Mouse (Mus musculus): ENCODE measurements around the gene Cyp2d34. TPM values are rescaled to one million over a fixed set of nuclear protein-coding genes. Genes with fewer than 3 reads are reported as not detected.

Cyp2d34 gene
- not detected in 2 replicates for polyA plus RNA-seq (2016; fragmentation: Nextera tagmentation; extraction: Ambion mirVana)

- H3K4me2 ChIP-seq (replicated peaks) = no peak within 1 kb of the TSS
- H3K4me1 ChIP-seq = no peaks in the 10 kb centered on the region
- 82% methylated on average over 7 of the region's 7 CpGs for WGBS
- H3K27ac ChIP-seq = no peak within 1 kb of the TSS
- H3K9me3 ChIP-seq = no peaks in the 10 kb centered on the region
- H3K4me3 ChIP-seq = no peak within 1 kb of the TSS
- H3K27me3 ChIP-seq = no peaks in the 10 kb centered on the region
- no peak within 1 kb of the TSS for H3K9ac ChIP-seq
- no peaks in the 10 kb centered on the region for H3K36me3 ChIP-seq
- ATAC-seq (ENCODE audit: insufficient number of reproducible peaks, insufficient read depth, low FRiP score, low TSS enrichment) = no peak
Observed at GRCm38 (mm10) chr15:82620531-82621202, at the start of gene Cyp2d34. Gene Cyp2d34, minus strand, starts transcription at chr15:82620946.

DNA sequence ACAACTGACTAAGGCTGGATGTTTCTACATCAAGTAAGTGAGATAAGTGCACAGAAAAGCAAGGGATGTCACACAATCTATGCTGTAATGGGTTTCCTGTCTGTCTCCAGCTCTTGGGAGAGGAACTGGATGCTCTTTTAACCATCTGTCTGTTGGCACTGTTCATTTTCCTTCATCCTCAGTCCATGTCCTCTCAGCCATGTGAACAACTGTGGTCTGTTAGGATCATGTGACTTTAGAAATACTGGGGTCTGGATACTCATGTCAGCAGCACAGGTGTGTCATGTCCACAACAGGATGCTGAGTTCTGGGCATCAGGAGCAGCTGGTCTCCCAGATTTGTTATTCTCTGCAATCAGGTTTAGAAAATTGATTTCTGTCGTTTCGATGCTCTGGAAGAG lies 35.6 kb upstream of the Cyp2d34 start:
- Histone ChIP-seq H3K36me3 (no peaks in the 10 kb centered on the region), H3K27ac (no peak overlapping the region), H3K4me1 (no peaks in the 10 kb centered on the region), H3K9me3 (no peaks in the 10 kb centered on the region), H3K9ac (no peak overlapping the region), H3K4me3 (no peak overlapping the region), H3K27me3 (no peaks in the 10 kb centered on the region), H3K4me2 (replicated peaks) (no peak overlapping the region)
- ATAC-seq (ENCODE audit: insufficient number of reproducible peaks, insufficient read depth, low FRiP score, low TSS enrichment) = no peak
- 80% methylated on average over 2 of the region's 2 CpGs for WGBS

DNA sequence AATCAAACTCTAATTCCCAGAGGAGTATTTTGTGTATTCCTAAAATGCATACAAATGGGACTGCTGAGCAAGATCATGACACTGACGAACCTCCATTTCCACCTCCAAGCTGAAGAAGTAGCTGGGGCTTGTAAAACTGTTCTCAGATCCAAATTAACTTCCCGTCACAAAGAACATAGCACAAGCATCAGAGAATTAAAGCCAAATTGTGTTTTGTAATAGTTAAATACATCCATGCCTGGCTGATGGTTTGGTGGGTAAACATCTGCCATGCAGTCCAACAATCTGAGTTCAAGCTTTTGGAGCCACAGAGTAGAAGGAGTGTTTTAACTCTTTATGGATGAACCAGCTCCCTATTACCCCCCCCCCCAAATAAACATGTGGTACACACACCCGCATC lies 23.6 kb upstream of the Cyp2d34 start:
- Histone ChIP-seq H3K9ac (no peak overlapping the region), H3K4me2 (replicated peaks) (no peak overlapping the region), H3K36me3 (no peaks in the 10 kb centered on the region), H3K9me3 (no peaks in the 10 kb centered on the region), H3K4me1 (no peaks in the 10 kb centered on the region), H3K27ac (no peak overlapping the region), H3K4me3 (no peak overlapping the region), H3K27me3 (no peaks in the 10 kb centered on the region)
- WGBS = 74% methylated on average over 3 of the region's 3 CpGs
- no peak for ATAC-seq (ENCODE audit: insufficient number of reproducible peaks, insufficient read depth, low FRiP score, low TSS enrichment)

DNA sequence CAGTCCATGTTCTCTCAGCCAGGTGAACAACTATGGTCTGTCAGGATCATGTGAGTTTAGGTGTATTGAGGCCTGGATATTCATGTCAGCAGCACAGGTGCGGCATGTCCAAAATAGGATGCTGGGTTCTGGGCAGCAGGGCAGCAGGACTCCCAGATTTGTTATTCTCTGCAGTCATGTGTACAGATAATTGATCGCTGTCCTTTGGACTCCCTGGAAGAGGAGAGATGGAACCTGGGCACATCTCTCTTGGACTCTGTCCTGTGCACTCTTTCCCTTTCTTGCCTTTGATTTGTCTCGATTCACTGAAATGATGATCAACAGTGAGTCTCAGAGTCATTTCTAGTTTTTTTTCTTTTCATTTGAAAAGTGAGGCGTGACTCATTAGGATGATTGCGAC lies 23.0 kb upstream of the Cyp2d34 start:
- Histone ChIP-seq H3K27ac (no peak overlapping the region), H3K4me3 (no peak overlapping the region), H3K36me3 (no peaks in the 10 kb centered on the region), H3K4me2 (replicated peaks) (no peak overlapping the region), H3K4me1 (no peaks in the 10 kb centered on the region), H3K27me3 (no peaks in the 10 kb centered on the region), H3K9me3 (no peaks in the 10 kb centered on the region), H3K9ac (no peak overlapping the region)
- WGBS = 85% methylated on average over 5 of the region's 5 CpGs
- ATAC-seq (ENCODE audit: insufficient number of reproducible peaks, insufficient read depth, low FRiP score, low TSS enrichment) = no peak

- H3K9ac ChIP-seq = no peak overlapping the region
- H3K9me3 ChIP-seq = no peaks in the 10 kb centered on the region
- H3K4me2 ChIP-seq (replicated peaks) = no peak overlapping the region
- no peak overlapping the region for H3K27ac ChIP-seq
- H3K4me1 ChIP-seq = no peaks in the 10 kb centered on the region
- no peak overlapping the region for H3K4me3 ChIP-seq
- ATAC-seq (ENCODE audit: insufficient number of reproducible peaks, insufficient read depth, low FRiP score, low TSS enrichment) = no peak
- H3K36me3 ChIP-seq = no peaks in the 10 kb centered on the region
- no peaks in the 10 kb centered on the region for H3K27me3 ChIP-seq
- WGBS = 85% methylated on average over 3 of the region's 3 CpGs
Observed at GRCm38 (mm10) chr15:82642771-82643170, 22.0 kb upstream of the Cyp2d34 start.

- no peak overlapping the region for H3K9ac ChIP-seq
- H3K36me3 ChIP-seq = no peaks in the 10 kb centered on the region
- H3K4me1 ChIP-seq = no peaks in the 10 kb centered on the region
- H3K4me2 ChIP-seq (replicated peaks) = no peak overlapping the region
- H3K4me3 ChIP-seq = no peak overlapping the region
- no peak overlapping the region for H3K27ac ChIP-seq
- WGBS = 83% methylated on average over 2 of the region's 2 CpGs
- no peaks in the 10 kb centered on the region for H3K9me3 ChIP-seq
- ATAC-seq (ENCODE audit: insufficient number of reproducible peaks, insufficient read depth, low FRiP score, low TSS enrichment) = no peak
- no peaks in the 10 kb centered on the region for H3K27me3 ChIP-seq
Observed at GRCm38 (mm10) chr15:82641921-82642320, 21.2 kb upstream of the Cyp2d34 start.

GRCm38 (mm10) chr15:82641390-82641789 lies 20.6 kb upstream of the Cyp2d34 start:
- Histone ChIP-seq H3K9me3 (no peaks in the 10 kb centered on the region), H3K27me3 (no peaks in the 10 kb centered on the region), H3K4me1 (no peaks in the 10 kb centered on the region), H3K27ac (no peak overlapping the region), H3K36me3 (no peaks in the 10 kb centered on the region), H3K9ac (no peak overlapping the region), H3K4me2 (replicated peaks) (no peak overlapping the region), H3K4me3 (no peak overlapping the region)
- 86% methylated on average over 5 of the region's 5 CpGs for WGBS
- ATAC-seq (ENCODE audit: insufficient number of reproducible peaks, insufficient read depth, low FRiP score, low TSS enrichment) = no peak

GRCm38 (mm10) chr15:82640201-82640600 lies 19.5 kb upstream of the Cyp2d34 start:
- H3K36me3 ChIP-seq = no peaks in the 10 kb centered on the region
- 89% methylated on average over 7 of the region's 7 CpGs for WGBS
- no peak overlapping the region for H3K4me2 ChIP-seq (replicated peaks)
- H3K27ac ChIP-seq = no peak overlapping the region
- no peaks in the 10 kb centered on the region for H3K4me1 ChIP-seq
- no peak for ATAC-seq (ENCODE audit: insufficient number of reproducible peaks, insufficient read depth, low FRiP score, low TSS enrichment)
- no peaks in the 10 kb centered on the region for H3K9me3 ChIP-seq
- no peak overlapping the region for H3K4me3 ChIP-seq
- H3K27me3 ChIP-seq = no peaks in the 10 kb centered on the region
- H3K9ac ChIP-seq = no peak overlapping the region

- H3K36me3 ChIP-seq = no peaks in the 10 kb centered on the region
- ATAC-seq (ENCODE audit: insufficient number of reproducible peaks, insufficient read depth, low FRiP score, low TSS enrichment) = no peak
- no peaks in the 10 kb centered on the region for H3K9me3 ChIP-seq
- H3K4me1 ChIP-seq = no peaks in the 10 kb centered on the region
- H3K27ac ChIP-seq = no peak overlapping the region
- no peak overlapping the region for H3K4me2 ChIP-seq (replicated peaks)
- H3K9ac ChIP-seq = no peak overlapping the region
- 83% methylated on average over 14 of the region's 14 CpGs for WGBS
- H3K27me3 ChIP-seq = no peaks in the 10 kb centered on the region
- H3K4me3 ChIP-seq = no peak overlapping the region
Observed at GRCm38 (mm10) chr15:82637130-82638075, 16.7 kb upstream of the Cyp2d34 start.

DNA sequence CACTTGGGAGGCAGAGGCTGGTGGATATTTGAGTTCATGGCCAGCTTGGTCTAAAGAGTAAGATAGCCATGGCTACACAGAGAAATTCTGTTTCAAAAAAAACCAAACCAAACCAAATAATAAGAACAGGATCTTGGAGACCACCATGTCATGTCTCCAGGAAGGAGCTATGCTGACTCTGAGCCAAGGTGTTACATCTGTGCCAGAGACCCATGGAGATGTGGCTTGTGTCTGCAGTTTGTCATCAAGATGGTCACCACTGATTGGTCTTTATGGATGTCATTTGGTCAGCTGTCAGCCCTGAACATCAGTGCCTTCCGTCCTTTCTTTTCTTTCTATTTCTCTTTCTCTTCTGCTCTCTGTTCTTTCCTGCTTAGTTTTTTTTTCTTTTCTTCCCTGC lies 14.2 kb upstream of the Cyp2d34 start:
- Histone ChIP-seq H3K9ac (no peak overlapping the region), H3K4me3 (no peak overlapping the region), H3K9me3 (no peaks in the 10 kb centered on the region), H3K4me2 (replicated peaks) (no peak overlapping the region), H3K27me3 (no peaks in the 10 kb centered on the region), H3K4me1 (no peaks in the 10 kb centered on the region), H3K36me3 (no peaks in the 10 kb centered on the region), H3K27ac (no peak overlapping the region)
- no peak for ATAC-seq (ENCODE audit: insufficient number of reproducible peaks, insufficient read depth, low FRiP score, low TSS enrichment)
- 86% methylated on average over 1 of the region's 1 CpGs for WGBS

DNA sequence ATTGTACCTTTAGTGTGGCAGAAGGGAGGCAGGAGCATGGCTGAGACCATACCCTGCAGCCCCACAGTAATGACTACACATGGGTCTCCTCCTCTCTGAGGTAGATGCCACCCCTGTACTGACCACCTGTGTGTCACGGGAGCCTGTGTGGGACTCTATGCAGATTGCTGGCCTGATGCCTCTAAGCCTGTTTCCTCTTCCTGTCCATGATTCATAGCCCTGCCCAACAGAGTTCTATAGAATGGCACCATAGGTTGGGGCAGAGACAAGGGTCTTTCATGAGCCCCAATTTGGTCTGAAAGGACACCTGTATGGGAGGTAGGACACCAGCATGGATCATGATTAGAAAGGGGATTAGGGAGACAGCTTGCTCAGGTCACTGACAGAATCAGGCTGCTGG lies 1.2 kb upstream of the Cyp2d34 start:
- Histone ChIP-seq H3K4me1 (no peaks in the 10 kb centered on the region), H3K27me3 (no peaks in the 10 kb centered on the region), H3K4me3 (no peak overlapping the region), H3K27ac (no peak overlapping the region), H3K9me3 (no peaks in the 10 kb centered on the region), H3K4me2 (replicated peaks) (no peak overlapping the region), H3K9ac (no peak overlapping the region), H3K36me3 (no peaks in the 10 kb centered on the region)
- WGBS = 93% methylated on average over 1 of the region's 1 CpGs
- no peak for ATAC-seq (ENCODE audit: insufficient number of reproducible peaks, insufficient read depth, low FRiP score, low TSS enrichment)

Measured in embryonic facial prominence, embryonic 12.5 days (tissue).